Mouse (Mus musculus) left cerebral cortex, adult 2 months (tissue): ENCODE measurements around the gene Phf24. TPM values are rescaled to one million over a fixed set of nuclear protein-coding genes. Genes with fewer than 3 reads are reported as not detected.

Experiments used
- DNase-seq, 2 experiments: peaks; one replicate each; pipeline ENCODE4 v3.0.0; 2021 to 2022; ENCODE audit warnings: low spot score in 2 of 2, mixed read lengths in 1 of 2; ENCODE audit errors: extremely low spot score in 1 of 2
- H3K27ac ChIP-seq: fragments of 200-600 bp; 2 replicates; pipeline ENCODE4 v1.8.1; 2022
- H3K4me3 ChIP-seq: fragments of 200-600 bp; 2 replicates; pipeline ENCODE4 v1.8.1; 2022
- CTCF ChIP-seq: fragments of 200-600 bp; IDR thresholded peaks from 2 replicates; pipeline ENCODE4 v1.8.1; 2022; ENCODE audit warnings: antibody characterized with exemption, mild to moderate bottlenecking, moderate library complexity
- intact Hi-C: fragments of 180-260 bp; cut with DNase I; formaldehyde crosslinking; loops from one replicate; pipeline ENCODE4 v1.15.1; 2025
- total RNA-seq, 2 experiments: library from RNA; stranded (reverse); gene quantifications; 2 replicates each; pipeline ENCODE4 v1.2.3; 2021

Gene Phf24
- total RNA-seq, 2 experiments from 2014 or later, result 359 to 380 TPM

GRCm38 (mm10) chr4:42952563-42952962, 36.1 kb downstream of the Phf24 start:
- intact Hi-C loops, result no loop called here
- Histone ChIP-seq H3K27ac (peak overlapping the region; percentile 98), H3K4me3 (peak overlapping the region; percentile 64)
- TF ChIP-seq CTCF, result no peak
- DNase-seq, result no peak

GRCm38 (mm10) chr4:42953435-42954094, 37.1 kb downstream of the Phf24 start:
- Histone ChIP-seq H3K4me3 (peak overlapping the region; percentile 64), H3K27ac (peak overlapping the region; percentile 98)
- intact Hi-C loops, result no loop called here
- TF ChIP-seq CTCF, result no peak
- no peak for DNase-seq

GRCm38 (mm10) chr4:42954297-42954696, 37.8 kb downstream of the Phf24 start:
- peak overlapping the region; percentile 72 for H3K27ac ChIP-seq
- DNase-seq, result peak; percentile 78 to 84
- intact Hi-C loops, result no loop called here
- H3K4me3 ChIP-seq, result peak overlapping the region; percentile 25; the same call in 1 of the 2 replicates
- TF ChIP-seq CTCF, result peak; percentile 93

GRCm38 (mm10) chr4:42955200-42955599, 38.7 kb downstream of the Phf24 start:
- no peak for DNase-seq
- H3K4me3 ChIP-seq, result peak overlapping the region; percentile 25; the same call in 1 of the 2 replicates
- intact Hi-C loops, result no loop called here
- peak; percentile 3; the same call in 1 of the 2 replicates for TF ChIP-seq CTCF
- no peak overlapping the region for H3K27ac ChIP-seq

GRCm38 (mm10) chr4:42956581-42956980, 40.1 kb downstream of the Phf24 start:
- H3K4me3 ChIP-seq, result peak overlapping the region; percentile 2; the same call in 1 of the 2 replicates
- peak in 1 of 2 experiments; percentile 13 for DNase-seq
- intact Hi-C loops, result no loop called here
- H3K27ac ChIP-seq, result no peak overlapping the region
- no peak for TF ChIP-seq CTCF

GRCm38 (mm10) chr4:42957306-42957705, 40.8 kb downstream of the Phf24 start:
- H3K27ac ChIP-seq, result no peak overlapping the region
- no peak for TF ChIP-seq CTCF
- peak in 1 of 2 experiments; percentile 9 for DNase-seq
- intact Hi-C loops, result no loop called here
- no peak overlapping the region for H3K4me3 ChIP-seq

GRCm38 (mm10) chr4:42957979-42958378, 41.5 kb downstream of the Phf24 start:
- no peak for DNase-seq
- no peak for TF ChIP-seq CTCF
- H3K4me3 ChIP-seq, result no peak overlapping the region
- intact Hi-C loops, result no loop called here
- H3K27ac ChIP-seq, result no peak overlapping the region

- no peak overlapping the region; the same call in 1 of the 2 replicates for H3K27ac ChIP-seq
- peak in 1 of 2 experiments; percentile 9 for DNase-seq
- no peak overlapping the region for H3K4me3 ChIP-seq
- intact Hi-C loops, result no loop called here
- TF ChIP-seq CTCF, result no peak
Observed at GRCm38 (mm10) chr4:42958942-42959341, 42.5 kb downstream of the Phf24 start.

GRCm38 (mm10) chr4:42959382-42959781, 42.9 kb downstream of the Phf24 start:
- intact Hi-C loops, result no loop called here
- no peak overlapping the region for H3K4me3 ChIP-seq
- peak overlapping the region; percentile 32; the same call in 1 of the 2 replicates for H3K27ac ChIP-seq
- peak; percentile 27 to 30 for DNase-seq
- TF ChIP-seq CTCF, result no peak

GRCm38 (mm10) chr4:42961592-42961991, 45.1 kb downstream of the Phf24 start:
- intact Hi-C loops, result loop anchor here (1.0 kb wide), 1 partner anchor 84 kb away; no protein-coding TSS in a partner anchor

GRCm38 (mm10) chr4:42963480-42963879, 47.0 kb downstream of the Phf24 start:
- Histone ChIP-seq H3K4me3 (no peak overlapping the region), H3K27ac (no peak overlapping the region)
- no peak for DNase-seq
- intact Hi-C loops, result no loop called here
- TF ChIP-seq CTCF, result peak; percentile 39

More at GRCm38 (mm10) chr4:42961592-42961991, 45.1 kb downstream of the Phf24 start:
- peak; percentile 73 for TF ChIP-seq CTCF
- H3K27ac ChIP-seq, result no peak overlapping the region
- peak in 1 of 2 experiments; percentile 75 for DNase-seq
- H3K4me3 ChIP-seq, result no peak overlapping the region

GRCm38 (mm10) chr4:42965039-42965719, 48.7 kb downstream of the Phf24 start:
- Histone ChIP-seq H3K27ac (no peak overlapping the region; the same call in 1 of the 2 replicates), H3K4me3 (no peak overlapping the region)
- intact Hi-C loops, result loop anchor here (1.0 kb wide), 1 partner anchor 88 kb away; no protein-coding TSS in a partner anchor
- DNase-seq, result peak in 1 of 2 experiments; percentile 51
- TF ChIP-seq CTCF, result peak; percentile 92
